Mouse (Mus musculus) cerebellum, adult 2 months (tissue): ENCODE data around the gene Sash1. TPM values are rescaled to one million over a fixed set of nuclear protein-coding genes. Genes with fewer than 3 reads are reported as not detected.

Experiments
- DNase-seq, 2 experiments: peaks; one replicate each; pipeline ENCODE4 v3.0.0; 2021
- H3K27ac ChIP-seq: fragments of 200-500 bp; 2 replicates; pipeline ENCODE4 v1.5.1; 2012; ENCODE audit warnings: low read length, control low read depth, inconsistent platforms; ENCODE audit not compliant: insufficient read depth
- H3K27me3 ChIP-seq: fragments of 200-500 bp; 2 replicates; pipeline ENCODE4 v1.6.1; 2012; ENCODE audit warnings: inconsistent platforms, mild to moderate bottlenecking, low read length, moderate library complexity; ENCODE audit not compliant: control insufficient read depth, insufficient read depth
- H3K4me1 ChIP-seq: fragments of 200-500 bp; 2 replicates; pipeline ENCODE4 v1.6.1; 2011; ENCODE audit warnings: low read length; ENCODE audit not compliant: control insufficient read depth, insufficient read depth
- H3K4me3 ChIP-seq: fragments of 200-500 bp; replicated peaks from 2 replicates; pipeline ENCODE3; 2011; ENCODE audit warnings: mild to moderate bottlenecking, low read depth, low read length, control low read depth; ENCODE audit not compliant: insufficient read depth
- CTCF ChIP-seq: fragments of 200-500 bp; IDR thresholded peaks from 2 replicates; pipeline ENCODE4 v1.5.1; 2011; ENCODE audit warnings: low read depth, mild to moderate bottlenecking, control low read depth, low read length, moderate library complexity, borderline replicate concordance; ENCODE audit not compliant: insufficient read depth
- POLR2A ChIP-seq: fragments of 200-500 bp; IDR thresholded peaks from 2 replicates; pipeline ENCODE4 v1.6.1; 2011; ENCODE audit warnings: low read length, control low read depth, borderline replicate concordance; ENCODE audit not compliant: insufficient read depth
- WGBS: fragments of 180-500 bp; shearing (Covaris S2); methylation state at CpG from one replicate; pipeline ENCODE4 v1.1.7; 2018; 5-methylcytosine and 5-hydroxymethylcytosine counted together
- polyA plus RNA-seq: library from polyadenylated mRNA; depleted of rRNA; stranded (reverse); fragments of >200 nt; gene quantifications from 2 replicates; pipeline ENCODE4 v1.2.3, GENCODE M21; 2012

Gene Sash1
- polyA plus RNA-seq, 1 experiment: 28.0 TPM

DNA sequence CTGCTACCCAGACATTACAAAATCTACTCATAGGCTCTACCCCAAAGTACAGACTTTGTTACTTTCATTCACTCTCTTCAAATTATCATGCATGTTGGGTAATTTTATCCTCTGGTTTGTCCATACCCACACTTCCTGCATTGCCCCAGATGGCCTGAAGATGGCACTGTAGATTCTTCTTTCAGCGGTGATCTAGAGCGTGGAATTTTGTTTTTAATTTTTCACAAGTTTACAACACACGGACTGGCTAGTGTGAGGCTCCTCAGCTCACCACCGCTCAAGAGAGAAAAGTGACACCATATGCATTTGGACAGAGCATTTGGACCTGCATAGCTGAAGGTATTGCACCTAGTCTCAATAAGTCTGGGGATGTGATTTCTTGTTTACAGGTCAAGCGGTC is 93.5 kb downstream of the Sash1 start:
- 41% methylated on average over 5 of the region's 5 CpGs for WGBS
- Histone ChIP-seq H3K27ac (no peak overlapping the region), H3K4me1 (no peaks in the 10 kb centered on the region), H3K27me3 (no peaks in the 10 kb centered on the region), H3K4me3 (no peak overlapping the region)
- TF ChIP-seq POLR2A (no peak), CTCF (peak; percentile 60; the same call in 1 of the 2 replicates)
- DNase-seq: peak; percentile 15 to 44

- no peak for DNase-seq
- Histone ChIP-seq H3K27ac (no peak overlapping the region), H3K4me1 (no peaks in the 10 kb centered on the region), H3K4me3 (no peak overlapping the region), H3K27me3 (no peaks in the 10 kb centered on the region)
- TF ChIP-seq CTCF (no peak), POLR2A (no peak)
- 44% methylated on average over 6 of the region's 6 CpGs for WGBS
Observed at GRCm38 (mm10) chr10:8789096-8789495, 96.8 kb downstream of the Sash1 start.

DNA sequence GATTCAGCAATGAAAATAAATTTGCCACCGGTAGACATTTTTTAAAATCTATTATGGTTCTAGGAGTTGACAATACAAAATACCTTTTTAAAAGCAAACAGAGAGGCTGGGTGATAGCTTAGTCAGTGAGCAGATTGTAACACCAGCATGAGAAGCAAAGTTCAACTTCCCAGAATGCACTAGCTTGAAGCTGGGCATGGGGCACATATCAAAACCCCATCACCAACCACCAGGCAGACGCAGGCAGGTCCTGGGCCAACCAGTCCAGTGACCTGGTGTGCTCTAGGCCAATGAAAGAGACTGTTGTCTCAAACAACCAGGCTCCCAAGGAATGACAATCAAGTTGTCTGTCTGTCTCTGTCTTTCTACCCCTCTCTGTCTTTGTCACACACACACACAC is 98.6 kb downstream of the Sash1 start:
- H3K4me1 ChIP-seq: no peaks in the 10 kb centered on the region
- H3K27me3 ChIP-seq: no peaks in the 10 kb centered on the region
- no peak for TF ChIP-seq POLR2A
- no peak for TF ChIP-seq CTCF
- no peak overlapping the region for H3K4me3 ChIP-seq
- WGBS: 81% methylated on average over 2 of the region's 2 CpGs
- DNase-seq: no peak
- H3K27ac ChIP-seq: no peak overlapping the region

- H3K4me1 ChIP-seq: no peaks in the 10 kb centered on the region
- H3K27me3 ChIP-seq: no peaks in the 10 kb centered on the region
- no peak overlapping the region for H3K27ac ChIP-seq
- no peak overlapping the region for H3K4me3 ChIP-seq
- 53% methylated on average over 11 of the region's 11 CpGs for WGBS
- DNase-seq: no peak
- no peak for TF ChIP-seq CTCF
Observed at GRCm38 (mm10) chr10:8785451-8786145, 100.3 kb downstream of the Sash1 start.

DNA sequence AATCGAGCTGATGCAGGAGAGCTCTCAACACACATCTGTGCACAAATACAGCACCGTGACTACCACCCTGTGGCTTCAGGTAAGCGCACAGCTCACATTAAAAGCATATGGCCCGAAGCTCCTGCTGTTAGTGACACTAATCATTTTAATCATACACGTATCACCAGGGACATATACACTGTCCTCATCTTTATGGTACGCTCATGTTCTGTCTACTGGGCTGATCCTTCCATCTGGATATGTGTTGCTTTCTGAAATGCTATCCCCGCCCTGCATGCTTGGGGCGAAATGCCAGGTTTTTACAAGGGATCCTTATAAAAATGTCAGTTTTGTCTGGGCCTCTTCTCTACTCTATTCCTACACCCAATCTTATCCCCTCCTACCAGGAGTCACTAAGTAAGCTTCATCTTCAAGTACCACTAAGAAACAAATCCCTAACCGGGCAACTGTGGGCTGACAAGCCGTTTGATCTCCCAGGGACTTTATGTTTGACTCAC is 103.9 kb downstream of the Sash1 start:
- 79% methylated on average over 10 of the region's 10 CpGs for WGBS
- DNase-seq: no peak
- no peak overlapping the region for H3K4me3 ChIP-seq
- H3K4me1 ChIP-seq: no peaks in the 10 kb centered on the region
- H3K27me3 ChIP-seq: no peaks in the 10 kb centered on the region
- no peak overlapping the region for H3K27ac ChIP-seq
- TF ChIP-seq POLR2A (no peak), CTCF (no peak)

DNA sequence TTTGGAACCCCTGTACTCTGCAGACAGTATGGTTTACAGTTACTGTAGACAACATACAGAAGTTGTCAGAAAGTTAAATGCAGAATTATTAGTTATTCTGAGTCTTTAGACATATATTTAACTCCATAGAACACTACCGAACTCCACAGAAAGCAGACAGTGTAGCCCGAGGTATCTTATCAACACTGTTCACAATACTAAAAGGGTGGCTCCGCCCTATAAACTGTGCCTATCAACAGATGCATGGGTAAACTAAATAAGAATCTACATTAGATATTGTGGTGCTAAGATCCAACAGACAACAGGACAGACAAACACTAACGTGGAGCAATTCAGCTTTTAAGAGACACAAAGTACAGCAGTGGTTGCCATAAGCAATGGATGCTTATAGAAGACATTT is 106.0 kb downstream of the Sash1 start:
- no peaks in the 10 kb centered on the region for H3K4me1 ChIP-seq
- WGBS: 90% methylated on average over 4 of the region's 4 CpGs
- no peak for TF ChIP-seq POLR2A
- no peak for TF ChIP-seq CTCF

GRCm38 (mm10) chr10:8778845-8779244 is 107.0 kb downstream of the Sash1 start:
- 94% methylated on average over 7 of the region's 7 CpGs for WGBS
- TF ChIP-seq CTCF: no peak
- no peak for TF ChIP-seq POLR2A

More for the DNA sequence above, 106.0 kb downstream of the Sash1 start:
- no peak for DNase-seq
- Histone ChIP-seq H3K27ac (no peak overlapping the region), H3K4me3 (no peak overlapping the region), H3K27me3 (no peaks in the 10 kb centered on the region)

GRCm38 (mm10) chr10:8777552-8778253 is 108.2 kb downstream of the Sash1 start:
- H3K27ac ChIP-seq: no peak overlapping the region
- H3K4me1 ChIP-seq: no peaks in the 10 kb centered on the region
- no peak overlapping the region for H3K4me3 ChIP-seq
- DNase-seq: no peak
- 94% methylated on average over 12 of the region's 12 CpGs for WGBS
- TF ChIP-seq CTCF: no peak
- TF ChIP-seq POLR2A: no peak
- no peaks in the 10 kb centered on the region for H3K27me3 ChIP-seq

More at GRCm38 (mm10) chr10:8778845-8779244, 107.0 kb downstream of the Sash1 start:
- Histone ChIP-seq H3K4me1 (no peaks in the 10 kb centered on the region), H3K27ac (no peak overlapping the region), H3K4me3 (no peak overlapping the region), H3K27me3 (no peaks in the 10 kb centered on the region)
- no peak for DNase-seq
